Mouse (Mus musculus) ES-E14 (cell line): ENCODE measurements around the gene Irs1. TPM values are rescaled to one million over a fixed set of nuclear protein-coding genes. Genes with fewer than 3 reads are reported as not detected.

ENCODE experiments used
- DNase-seq: peaks from one replicate; pipeline ENCODE4 v3.0.0-alpha.2; 2013; ENCODE audit warnings: low read depth, low spot score
- H3K27ac ChIP-seq: 2 replicates; pipeline ENCODE4 v1.5.1; 2012; ENCODE audit warnings: low read depth, mild to moderate bottlenecking, low read length, moderate library complexity, mixed read lengths; ENCODE audit not compliant: poor library complexity, insufficient read depth, severe bottlenecking
- H3K36me3 ChIP-seq: 2 replicates; pipeline ENCODE4 v1.6.1; 2012; ENCODE audit warnings: mild to moderate bottlenecking, low read length, moderate library complexity, mixed read lengths; ENCODE audit not compliant: control insufficient read depth, poor library complexity, insufficient read depth, severe bottlenecking
- H3K4me1 ChIP-seq, 2 experiments: fragments of 150-350 bp in 1 of 2; sonication (generic) in 1 of 2; 2 replicates each; pipeline ENCODE4 v1.6.1; 2012; ENCODE audit warnings: low read length in 2 of 2, mild to moderate bottlenecking in 1 of 2, mixed read lengths in 1 of 2; ENCODE audit not compliant: control insufficient read depth in 2 of 2, insufficient read depth in 2 of 2, poor library complexity in 1 of 2
- H3K4me3 ChIP-seq, 2 experiments: fragments of 150-350 bp in 1 of 2; sonication (generic) in 1 of 2; 2 replicates each; pipeline ENCODE4 v1.5.1; 2012; ENCODE audit warnings: low read length in 2 of 2, low read depth in 1 of 2, mild to moderate bottlenecking in 1 of 2, mixed read lengths in 1 of 2; ENCODE audit not compliant: insufficient read depth in 1 of 2, poor library complexity in 1 of 2, severe bottlenecking in 1 of 2
- H3K9ac ChIP-seq: 2 replicates; pipeline ENCODE4 v1.6.1; 2012; ENCODE audit warnings: low read depth, mild to moderate bottlenecking, low read length, mixed read lengths; ENCODE audit not compliant: poor library complexity, insufficient read depth, severe bottlenecking
- H3K9me3 ChIP-seq: fragments of 150-350 bp; sonication (generic); 2 replicates; pipeline ENCODE4 v1.6.1; 2012; ENCODE audit warnings: low read depth, mild to moderate bottlenecking, low read length; ENCODE audit not compliant: control insufficient read depth, insufficient read depth
- CHD2 ChIP-seq: IDR thresholded peaks from 2 replicates; pipeline ENCODE4 v1.6.1; 2014; ENCODE audit warnings: mild to moderate bottlenecking, low read depth, low read length, inconsistent platforms
- HCFC1 ChIP-seq: IDR thresholded peaks from 2 replicates; pipeline ENCODE4 v1.6.1; 2012; ENCODE audit warnings: low read length, inconsistent platforms, borderline replicate concordance; ENCODE audit not compliant: insufficient read depth
- MAFK ChIP-seq: IDR thresholded peaks from 2 replicates; pipeline ENCODE4 v1.6.1; 2014; ENCODE audit warnings: mild to moderate bottlenecking, low read depth, low read length, inconsistent platforms; ENCODE audit not compliant: insufficient read depth
- ZC3H11A ChIP-seq: IDR thresholded peaks from 2 replicates; pipeline ENCODE4 v1.6.1; 2012; ENCODE audit warnings: low read depth, mild to moderate bottlenecking, inconsistent platforms, low read length, borderline replicate concordance
- ZNF384 ChIP-seq: IDR thresholded peaks from 2 replicates; pipeline ENCODE4 v1.6.1; 2012; ENCODE audit warnings: low read depth, low read length, inconsistent platforms
- in situ Hi-C, 2 experiments: fragments of 600-800 bp; cut with MboI; formaldehyde crosslinking; loops; one replicate each; pipeline ENCODE4 v1.15.1; 2025; ENCODE audit warnings: low sequenced_read_pairs in 2 of 2, inconsistent platforms in 1 of 2; ENCODE audit not compliant: unreplicated experiment in 2 of 2
- total RNA-seq: library from RNA; depleted of rRNA; stranded (reverse); fragments of 300-350 nt; gene quantifications from 2 replicates; pipeline ENCODE4 v1.2.3, GENCODE M21; 2012

The Irs1 gene
- total RNA-seq, 1 experiment: 8.1 TPM

DNA sequence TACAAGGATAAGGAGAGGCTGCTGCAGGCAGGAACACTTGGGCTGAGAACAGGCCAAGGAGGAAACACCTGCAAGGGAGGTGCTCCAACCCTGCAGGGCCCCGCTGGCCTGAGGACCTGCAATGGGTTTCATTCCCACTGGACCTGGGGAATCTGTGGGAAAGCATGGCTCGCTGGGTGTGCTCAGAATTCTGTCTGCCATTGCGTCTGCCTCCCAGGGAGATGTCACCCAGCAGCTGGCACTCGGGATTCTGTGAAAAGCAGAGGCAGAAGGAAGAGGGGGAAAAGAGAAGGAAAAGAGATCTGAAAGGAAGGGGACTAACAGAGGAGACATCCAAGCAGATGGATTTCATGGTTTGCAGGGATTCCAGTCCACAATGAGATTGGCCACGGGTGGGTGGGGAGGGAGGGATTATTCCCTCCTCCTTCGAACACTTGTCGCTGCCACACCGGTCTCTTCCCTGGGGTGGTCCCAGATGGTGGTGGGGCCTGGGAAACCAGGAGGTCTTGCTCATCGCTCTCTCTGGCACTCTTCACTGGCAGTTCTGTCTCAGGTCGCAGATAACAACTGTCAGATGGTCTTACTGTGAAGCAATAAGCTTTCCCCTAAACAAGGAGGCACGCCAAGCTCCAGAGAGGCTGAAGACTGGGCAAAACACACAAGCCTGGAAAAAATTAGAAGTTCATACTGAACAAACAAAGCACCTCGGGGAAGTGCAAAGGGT, 70.4 kb downstream of the Irs1 start:
- no peaks in the 10 kb centered on the region for H3K9me3 ChIP-seq
- TF ChIP-seq HCFC1 (no peak), ZNF384 (no peak), CHD2 (no peak), MAFK (no peak), ZC3H11A (no peak)
- in situ Hi-C loops: no loop called here
- no peaks in the 10 kb centered on the region for H3K4me1 ChIP-seq
- no peak overlapping the region for H3K27ac ChIP-seq
- H3K36me3 ChIP-seq: no peaks in the 10 kb centered on the region
- no peak overlapping the region for H3K4me3 ChIP-seq
- no peak for DNase-seq
- H3K9ac ChIP-seq: no peak overlapping the region

DNA sequence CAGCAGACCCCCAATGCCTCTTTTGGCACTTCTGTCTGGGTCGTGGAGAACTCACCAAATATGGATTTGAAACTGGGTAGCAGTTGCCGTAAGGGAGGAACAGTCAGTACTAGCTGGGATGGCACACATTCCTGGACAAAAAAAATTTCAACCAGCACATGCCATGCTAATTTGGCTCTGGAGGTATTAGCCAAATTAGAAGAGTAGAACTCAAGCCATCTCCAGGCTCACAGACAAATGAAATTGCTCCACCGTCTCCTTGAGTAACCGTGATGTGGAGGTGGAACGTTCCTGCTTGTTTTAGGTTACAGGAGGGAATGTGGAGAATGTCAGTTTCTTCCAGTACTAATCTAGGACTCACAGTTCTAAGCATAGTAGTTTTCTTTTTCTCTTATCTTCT, 83.7 kb downstream of the Irs1 start:
- H3K36me3 ChIP-seq: no peaks in the 10 kb centered on the region
- H3K27ac ChIP-seq: no peak overlapping the region
- in situ Hi-C loops: no loop called here
- no peaks in the 10 kb centered on the region for H3K4me1 ChIP-seq
- no peak overlapping the region for H3K4me3 ChIP-seq
- no peaks in the 10 kb centered on the region for H3K9me3 ChIP-seq
- no peak for TF ChIP-seq CHD2
- no peak for TF ChIP-seq ZNF384
- no peak for TF ChIP-seq MAFK
- TF ChIP-seq HCFC1: no peak
- no peak for TF ChIP-seq ZC3H11A
- DNase-seq: no peak
- no peak overlapping the region for H3K9ac ChIP-seq

DNA sequence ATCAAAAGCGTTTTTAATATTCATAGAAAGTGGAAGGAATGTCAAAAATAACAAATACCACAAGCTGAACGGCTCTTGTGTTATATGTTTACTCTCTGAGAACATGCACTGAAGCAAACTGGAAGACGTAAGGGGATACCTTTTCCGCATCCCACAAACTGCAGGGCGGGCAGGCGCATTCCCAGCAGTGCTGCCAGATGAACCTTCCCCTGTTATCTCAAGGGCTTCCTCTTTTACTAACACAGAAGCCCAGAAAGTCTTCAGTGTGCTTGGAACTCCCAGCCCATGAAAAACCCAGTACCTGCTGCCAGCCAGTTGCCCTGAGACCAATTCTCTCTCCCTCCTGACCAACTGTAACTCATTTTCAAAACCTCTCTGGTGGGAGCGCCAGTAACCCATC, 90.6 kb downstream of the Irs1 start:
- H3K9me3 ChIP-seq: no peaks in the 10 kb centered on the region
- H3K4me3 ChIP-seq: no peak overlapping the region
- H3K9ac ChIP-seq: no peak overlapping the region
- no peak overlapping the region for H3K27ac ChIP-seq
- DNase-seq: no peak
- in situ Hi-C loops: no loop called here
- no peaks in the 10 kb centered on the region for H3K4me1 ChIP-seq
- TF ChIP-seq CHD2 (no peak), ZC3H11A (no peak), HCFC1 (no peak)
- no peaks in the 10 kb centered on the region for H3K36me3 ChIP-seq

DNA sequence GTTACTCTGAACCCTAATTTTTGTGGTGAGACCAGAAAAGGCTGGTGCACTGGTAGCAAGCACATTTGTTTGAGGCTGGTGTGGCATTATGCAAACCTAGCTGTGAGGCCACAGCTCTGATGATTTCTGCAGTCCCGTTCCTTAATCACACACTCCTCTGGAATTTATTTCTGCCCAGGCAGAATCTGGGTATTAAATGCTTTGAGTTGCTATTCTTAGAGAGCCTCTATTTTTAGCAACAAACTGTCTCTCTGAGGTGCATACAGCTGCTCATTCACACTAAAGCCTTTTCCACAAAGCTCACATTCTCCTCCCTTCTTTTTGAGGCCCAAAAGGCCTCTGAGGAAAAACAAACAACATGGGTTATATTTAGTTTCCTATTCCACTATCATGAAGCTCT, 91.3 kb downstream of the Irs1 start:
- H3K9ac ChIP-seq: no peak overlapping the region
- H3K4me3 ChIP-seq: no peak overlapping the region
- in situ Hi-C loops: no loop called here
- no peaks in the 10 kb centered on the region for H3K36me3 ChIP-seq
- H3K9me3 ChIP-seq: no peaks in the 10 kb centered on the region
- TF ChIP-seq CHD2 (no peak), MAFK (no peak), ZC3H11A (no peak), HCFC1 (no peak), ZNF384 (no peak)
- no peak overlapping the region for H3K27ac ChIP-seq
- H3K4me1 ChIP-seq: no peaks in the 10 kb centered on the region
- DNase-seq: no peak

DNA sequence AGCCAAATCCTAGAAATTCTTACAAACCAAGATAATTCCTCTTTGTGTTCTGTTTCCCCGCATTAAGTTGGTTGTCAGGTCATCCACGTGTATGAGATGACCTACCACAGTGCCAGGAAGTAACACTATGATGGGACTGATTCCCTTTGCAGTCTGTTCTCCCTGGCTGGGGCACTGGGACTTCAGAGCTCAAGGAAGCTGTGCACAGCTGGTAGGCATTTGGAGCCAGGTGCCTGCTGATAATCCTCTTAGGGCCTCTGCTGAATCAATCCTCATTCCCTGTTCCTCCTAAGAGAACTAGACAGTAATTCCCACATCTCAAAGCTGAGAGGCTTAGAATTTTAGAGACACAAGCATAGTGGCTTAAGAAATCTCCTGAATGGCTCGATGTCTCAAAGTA, 99.6 kb downstream of the Irs1 start:
- Histone ChIP-seq H3K4me1 (no peaks in the 10 kb centered on the region), H3K4me3 (no peak overlapping the region), H3K9ac (no peak overlapping the region), H3K27ac (no peak overlapping the region), H3K36me3 (no peaks in the 10 kb centered on the region), H3K9me3 (no peaks in the 10 kb centered on the region)
- TF ChIP-seq MAFK: no peak
- no peak for TF ChIP-seq HCFC1
- no peak for TF ChIP-seq ZNF384
- no peak for TF ChIP-seq CHD2
- TF ChIP-seq ZC3H11A: no peak
- in situ Hi-C loops: no loop called here
- no peak for DNase-seq
